Mouse (Mus musculus) granulocyte monocyte progenitor cell, adult 5-6 weeks (primary cell): Measurements from ENCODE around the gene Mdp1. TPM values are rescaled to one million over a fixed set of nuclear protein-coding genes. Genes with fewer than 3 reads are reported as not detected.

ENCODE experiments used
- ATAC-seq: replicated peaks from 2 replicates; pipeline ENCODE4 v1.8.0; 2016; ENCODE audit warnings: mild to moderate bottlenecking, moderate TSS enrichment, inconsistent platforms; ENCODE audit not compliant: poor library complexity, severe bottlenecking
- total RNA-seq, 2 experiments: library from RNA; stranded (forward) in 1 of 2; stranded (reverse) in 1 of 2; fragments of 200-712, 200-1000 nt in 1 of 2; fragments of >200 nt in 1 of 2; fragmentation: Nextera tagmentation in 1 of 2; gene quantifications; 2 replicates each; pipeline ENCODE4 v1.2.3; 2014 to 2017

The Mdp1 gene
- total RNA-seq (2014; fragmentation: Nextera tagmentation) (22.9 and 29.3 TPM in 2 replicates), total RNA-seq (2017) (21.5 and 22.6 TPM in 2 replicates)

DNA sequence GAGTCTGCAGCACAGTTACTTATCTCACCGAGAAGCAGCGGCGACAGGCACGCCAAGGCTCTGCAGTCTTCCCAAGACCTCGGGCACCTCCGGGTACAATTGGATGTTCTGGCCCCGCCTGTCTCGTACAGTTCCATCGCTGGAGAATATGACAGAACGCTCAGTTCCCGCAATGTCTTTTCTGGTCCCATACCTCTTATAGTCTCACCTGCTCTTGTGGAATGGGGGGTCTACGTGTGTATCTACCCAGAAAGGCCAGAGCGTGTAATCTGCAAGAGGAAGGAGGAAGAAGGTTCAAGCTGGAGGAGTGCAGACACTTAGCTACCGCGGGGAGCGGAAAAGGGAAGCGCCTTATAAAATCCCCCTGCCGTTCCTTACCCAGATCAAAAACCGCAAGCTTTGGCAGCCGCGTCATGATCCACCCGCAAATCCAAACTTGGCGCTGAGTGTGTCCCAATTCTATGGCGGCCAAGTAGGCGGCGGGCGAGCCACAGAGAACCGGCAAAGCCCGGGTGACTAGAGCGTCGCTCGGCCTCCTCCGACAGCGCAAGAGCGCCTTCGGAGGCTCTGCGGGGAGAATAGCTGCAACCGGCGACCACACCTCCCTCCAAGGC, at the start of gene Mdp1:
TSS of gene Mdp1 (minus strand) at position 549 of the 614 bp plus-strand sequence.
- peak; percentile 96 for ATAC-seq

- ATAC-seq = no peak
These were observed 49.2 kb upstream of the Mdp1 start for GRCm38 (mm10) chr14:55709509-55709908.

GRCm38 (mm10) chr14:55707397-55707796, 47.1 kb upstream of the Mdp1 start:
- no peak for ATAC-seq

DNA sequence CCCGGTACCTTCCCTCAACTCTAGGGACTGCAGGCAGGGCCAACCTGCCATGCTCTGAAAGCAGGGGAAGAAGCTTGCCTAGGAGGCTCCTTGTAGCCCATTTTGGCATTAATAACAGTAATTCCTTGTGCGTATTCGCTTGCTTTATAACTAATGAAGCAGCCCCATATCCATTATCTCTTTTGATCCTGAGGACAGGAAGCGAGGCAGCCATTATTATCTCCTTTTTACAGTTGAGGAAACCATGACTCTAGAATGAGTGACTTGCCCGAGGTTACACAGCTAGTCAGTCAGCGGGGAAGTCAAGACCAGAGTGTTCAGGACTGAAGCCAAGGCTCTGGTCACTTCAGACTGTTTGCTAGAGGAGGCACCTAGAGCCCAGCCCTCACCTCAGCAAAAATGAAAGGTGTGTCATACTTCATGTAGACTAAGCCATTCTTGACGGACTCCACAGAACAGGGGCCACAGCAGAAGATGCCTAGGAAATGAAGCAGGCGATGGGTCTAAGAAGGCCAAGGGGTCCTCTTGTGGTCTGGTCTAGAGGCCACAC, 45.8 kb upstream of the Mdp1 start:
- ATAC-seq = no peak

- no peak for ATAC-seq
These were observed 42.5 kb upstream of the Mdp1 start for GRCm38 (mm10) chr14:55702761-55703160.

- ATAC-seq = no peak
These were observed 40.8 kb upstream of the Mdp1 start for GRCm38 (mm10) chr14:55701131-55701530.

- ATAC-seq = peak; percentile 92
These were observed 36.9 kb upstream of the Mdp1 start for GRCm38 (mm10) chr14:55697226-55697625.

- no peak for ATAC-seq
These were observed 29.1 kb upstream of the Mdp1 start for GRCm38 (mm10) chr14:55689433-55689832.

- ATAC-seq = 0 out of 2 replicates have a peak, but pooled peaks have one; percentile 1
These were observed 21.8 kb upstream of the Mdp1 start for GRCm38 (mm10) chr14:55682118-55682493.

- ATAC-seq = peak; percentile 91
These were observed 21.1 kb upstream of the Mdp1 start, which contains the start of gene Tinf2 for GRCm38 (mm10) chr14:55681160-55682117. Gene Tinf2, minus strand, starts transcription at chr14:55681820.

- no peak for ATAC-seq
These were observed 17.3 kb upstream of the Mdp1 start for GRCm38 (mm10) chr14:55677615-55678014.

DNA sequence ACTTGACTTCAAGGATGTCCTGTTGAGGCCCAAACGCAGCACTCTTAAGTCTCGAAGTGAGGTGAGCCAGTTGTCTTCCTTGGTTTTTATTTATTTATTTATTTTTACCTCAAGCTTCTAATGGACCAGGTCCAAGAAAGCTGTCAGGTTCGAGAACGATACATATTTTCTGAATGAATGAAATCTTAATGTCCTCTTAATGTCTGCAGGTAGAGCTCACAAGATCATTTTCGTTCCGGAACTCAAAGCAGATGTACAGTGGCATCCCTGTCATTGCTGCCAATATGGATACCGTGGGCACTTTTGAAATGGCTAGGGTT, 12.4 kb upstream of the Mdp1 start:
- ATAC-seq = no peak

DNA sequence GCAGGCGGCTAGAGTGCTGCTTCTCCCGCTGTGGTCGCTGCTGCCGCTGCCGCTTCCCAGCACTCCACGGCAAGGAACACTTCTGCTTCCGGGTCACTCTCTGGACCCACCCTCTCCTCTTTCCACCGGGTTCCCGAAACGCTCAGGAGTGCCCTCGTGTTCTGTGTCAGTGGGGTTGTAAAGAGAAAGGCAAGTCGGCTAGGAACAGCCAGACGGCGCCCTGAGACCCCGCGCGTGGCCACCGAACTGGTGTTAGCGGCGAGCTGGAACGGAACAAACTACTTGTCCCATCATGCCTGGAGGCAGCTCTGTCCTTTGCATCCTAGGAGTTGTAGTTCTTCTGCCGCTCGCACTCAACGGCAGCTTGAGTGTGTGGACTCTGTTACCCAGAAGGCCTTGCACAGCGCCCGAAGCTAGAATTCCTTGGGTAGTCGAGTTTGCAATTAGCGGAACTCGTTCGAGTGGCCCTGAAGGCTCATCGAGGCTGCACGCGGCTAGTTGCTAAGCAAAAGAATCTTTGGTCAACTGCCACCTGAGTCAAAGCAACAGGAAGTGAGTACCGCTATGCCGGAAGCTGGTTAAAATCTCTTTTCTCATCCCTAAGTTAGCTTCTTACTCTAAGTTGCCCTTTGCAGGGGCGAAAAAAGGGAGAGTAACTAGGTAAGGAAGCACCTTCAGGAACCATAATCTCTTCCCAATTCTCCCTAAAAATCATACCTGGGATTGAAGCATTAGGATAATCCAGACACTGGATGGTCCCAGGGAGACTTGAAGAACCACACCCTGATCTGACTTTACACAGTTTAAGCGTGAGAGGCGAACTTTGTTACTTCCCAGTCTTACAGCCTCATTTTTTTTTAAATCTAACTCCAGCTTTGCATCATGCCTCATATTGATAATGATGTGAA, 11.8 kb upstream of the Mdp1 start, which contains the start of the genes Gmpr2 and Nedd8:
TSS of gene Gmpr2 (plus strand) at position 109 of the 908 bp plus-strand sequence.
TSS of gene Nedd8 (minus strand) at position 292 of the 908 bp plus-strand sequence.
- ATAC-seq = peak; percentile 97

DNA sequence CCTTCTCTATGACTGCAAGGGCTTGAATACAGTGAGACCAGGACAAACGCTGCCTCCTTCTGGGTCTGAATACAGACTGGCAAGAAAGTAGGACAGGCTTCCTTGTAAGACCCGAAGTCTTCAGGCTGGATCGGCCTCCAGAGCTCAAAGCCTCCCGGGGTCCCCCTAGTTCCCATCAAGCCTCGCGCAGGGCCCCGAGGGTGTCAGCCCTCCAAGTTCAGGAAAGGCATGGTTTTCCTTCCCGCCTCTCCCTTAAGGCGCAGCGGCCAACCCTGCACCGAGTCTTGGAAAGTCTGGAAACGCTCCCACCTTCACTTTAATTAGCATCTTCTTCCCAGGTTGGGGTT, 11.2 kb upstream of the Mdp1 start:
- peak; percentile 25 for ATAC-seq

GRCm38 (mm10) chr14:55660636-55661035, 328 bp upstream of the Mdp1 start:
- peak; percentile 17; the same call in 1 of the 2 replicates for ATAC-seq

GRCm38 (mm10) chr14:55658011-55658410, 2.3 kb downstream of the Mdp1 start:
- no peak for ATAC-seq

GRCm38 (mm10) chr14:55656935-55657334, 3.4 kb downstream of the Mdp1 start:
- ATAC-seq = no peak

GRCm38 (mm10) chr14:55651528-55651927, 8.8 kb downstream of the Mdp1 start:
- ATAC-seq = no peak

DNA sequence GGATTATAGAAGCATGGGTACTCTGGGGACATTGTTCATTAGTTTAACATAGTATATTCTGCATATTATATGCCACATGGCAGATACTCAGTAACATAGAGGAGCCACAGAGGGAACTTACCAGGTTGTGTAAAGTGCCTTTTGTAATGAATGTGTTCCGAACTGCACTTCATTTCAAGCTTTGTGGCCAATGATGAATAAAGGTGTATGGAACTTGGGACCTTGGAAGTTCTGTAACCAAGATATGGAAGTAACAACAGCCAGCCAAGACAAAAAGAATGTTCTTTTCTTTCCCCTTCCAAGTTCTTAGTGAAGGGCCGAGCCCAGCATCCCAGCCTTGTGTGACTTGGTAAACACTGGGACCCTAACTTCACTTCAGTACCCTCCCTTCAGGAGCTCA, 10.4 kb downstream of the Mdp1 start, which contains the start of gene Tssk4:
TSS of gene Tssk4 (plus strand) at position 301 of the 400 bp plus-strand sequence.
- ATAC-seq = no peak
